In the genomic region with DNA sequence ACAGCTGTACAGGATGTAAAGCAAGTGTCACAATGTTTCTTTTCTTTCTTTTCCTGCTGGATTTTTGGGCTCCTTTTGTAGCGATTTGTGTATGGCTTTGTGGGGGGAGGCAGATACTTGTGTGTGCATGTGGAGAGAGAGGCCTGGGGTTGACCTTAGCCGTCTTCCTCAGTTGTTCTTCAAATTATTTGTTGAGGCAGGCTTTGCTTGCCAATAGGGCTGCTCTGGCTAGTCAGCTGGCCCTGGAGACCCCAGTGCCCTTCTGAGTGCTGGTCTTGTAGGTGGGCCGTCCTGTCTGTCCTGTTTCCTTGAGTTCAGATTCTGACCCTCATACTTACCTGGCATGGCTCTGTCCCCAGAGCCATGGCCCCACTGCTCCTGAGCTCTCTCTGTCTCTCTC, we compare ENCODE assay signal across 28 mouse cellular contexts. TPM values are rescaled to one million over a fixed set of nuclear protein-coding genes. Genes with fewer than 3 reads are reported as not detected.
A peak's percentile ranks its signal among the peaks of the same experiment; 100 is the strongest.
DNase-seq lines count a peak whose midpoint lies in the region; ATAC-seq lines count a peak whose summit lies in the region.
"Had no signal": no experiment of that assay in that cellular context is flagged by ENCODE, and none has a peak within 500 bp of the region (broad histone marks: within the 10 kb centered on the region; RNA-seq: fewer than 3 reads in every experiment).

No protein-coding gene starts in this region.

- no peaks in the 10 kb centered on the region for H3K9me3 ChIP-seq in hindbrain, embryonic 13.5 days
- H3K9me3 ChIP-seq in hindbrain, embryonic 16.5 days (ENCODE audit: control insufficient read depth, low read length): no peaks in the 10 kb centered on the region
- H3K9me3 ChIP-seq in liver, embryonic 12.5 days (replicated peaks): no peaks in the 10 kb centered on the region
- no peaks in the 10 kb centered on the region for H3K9me3 ChIP-seq in liver, embryonic 11.5 days (ENCODE audit: control insufficient read depth, low read length)
- no peaks in the 10 kb centered on the region for H3K9me3 ChIP-seq in midbrain, embryonic 11.5 days (ENCODE audit: control insufficient read depth, low read length)
- no peaks in the 10 kb centered on the region for H3K9me3 ChIP-seq in midbrain, embryonic 13.5 days
- no peaks in the 10 kb centered on the region for H3K9me3 ChIP-seq in liver, embryonic 16.5 days (replicated peaks; ENCODE audit: control insufficient read depth, low read length)
- H3K9me3 ChIP-seq: embryonic facial prominence, embryonic 10.5 days; embryonic facial prominence, embryonic 13.5 days; forebrain, embryonic 13.5 days; heart, embryonic 12.5 days; heart, embryonic 15.5 days; hindbrain, embryonic 15.5 days had no signal

- peaks cover 6% of the 10 kb centered on the region; the same call in 1 of the 2 replicates for H3K4me1 ChIP-seq in hindbrain, embryonic 13.5 days (replicated peaks)
- H3K4me1 ChIP-seq in hindbrain, embryonic 16.5 days (ENCODE audit: control insufficient read depth, insufficient read depth, low read depth, low read length): no peaks in the 10 kb centered on the region
- peaks cover 38% of the 10 kb centered on the region for H3K4me1 ChIP-seq in liver, embryonic 12.5 days
- peaks cover 13% of the 10 kb centered on the region for H3K4me1 ChIP-seq in liver, embryonic 11.5 days (replicated peaks; ENCODE audit: control insufficient read depth, insufficient read depth, low read length)
- H3K4me1 ChIP-seq in midbrain, embryonic 11.5 days (ENCODE audit: control insufficient read depth, insufficient read depth, low read length): no peaks in the 10 kb centered on the region
- peaks cover 7% of the 10 kb centered on the region; the same call in 1 of the 2 replicates for H3K4me1 ChIP-seq in midbrain, embryonic 13.5 days (replicated peaks)
- peaks cover 12% of the 10 kb centered on the region for H3K4me1 ChIP-seq in liver, embryonic 16.5 days (ENCODE audit: control insufficient read depth, low read depth, low read length)
- H3K4me1 ChIP-seq: embryonic facial prominence, embryonic 13.5 days; forebrain, embryonic 13.5 days; heart, embryonic 12.5 days; heart, embryonic 15.5 days; hindbrain, embryonic 15.5 days had no signal

- H3K4me3 ChIP-seq in hindbrain, embryonic 13.5 days: no peak overlapping the region
- no peak overlapping the region for H3K4me3 ChIP-seq in hindbrain, embryonic 16.5 days (ENCODE audit: low read length)
- no peak overlapping the region for H3K4me3 ChIP-seq in liver, embryonic 12.5 days
- no peak overlapping the region for H3K4me3 ChIP-seq in liver, embryonic 11.5 days (ENCODE audit: low read depth, low read length)
- no peak overlapping the region for H3K4me3 ChIP-seq in midbrain, embryonic 11.5 days (ENCODE audit: low read depth, low read length)
- no peak overlapping the region for H3K4me3 ChIP-seq in midbrain, embryonic 13.5 days (replicated peaks)
- H3K4me3 ChIP-seq in liver, embryonic 16.5 days (ENCODE audit: low read depth, low read length): no peak overlapping the region
- H3K4me3 ChIP-seq: embryonic facial prominence, embryonic 10.5 days; embryonic facial prominence, embryonic 13.5 days; erythroblast, embryonic 14.5 days; forebrain, embryonic 13.5 days; gastrocnemius, adult 2 months; heart, embryonic 12.5 days; heart, embryonic 15.5 days; hindbrain, embryonic 15.5 days had no signal

- H3K27me3 ChIP-seq in hindbrain, embryonic 13.5 days: no peaks in the 10 kb centered on the region
- no peaks in the 10 kb centered on the region for H3K27me3 ChIP-seq in hindbrain, embryonic 16.5 days (replicated peaks; ENCODE audit: control insufficient read depth, insufficient read depth, low read length)
- no peaks in the 10 kb centered on the region for H3K27me3 ChIP-seq in liver, embryonic 12.5 days (replicated peaks)
- no peaks in the 10 kb centered on the region for H3K27me3 ChIP-seq in liver, embryonic 11.5 days (replicated peaks; ENCODE audit: control insufficient read depth, insufficient read depth, low read length)
- no peaks in the 10 kb centered on the region for H3K27me3 ChIP-seq in midbrain, embryonic 11.5 days (ENCODE audit: control insufficient read depth, insufficient read depth, low read length)
- H3K27me3 ChIP-seq in midbrain, embryonic 13.5 days: no peaks in the 10 kb centered on the region
- no peaks in the 10 kb centered on the region for H3K27me3 ChIP-seq in liver, embryonic 16.5 days (ENCODE audit: control insufficient read depth, insufficient read depth, low read depth, low read length)
- H3K27me3 ChIP-seq: embryonic facial prominence, embryonic 13.5 days; forebrain, embryonic 13.5 days; heart, embryonic 12.5 days; heart, embryonic 15.5 days; hindbrain, embryonic 15.5 days had no signal

- H3K36me3 ChIP-seq in hindbrain, embryonic 13.5 days: no peaks in the 10 kb centered on the region
- no peaks in the 10 kb centered on the region for H3K36me3 ChIP-seq in hindbrain, embryonic 16.5 days (ENCODE audit: control insufficient read depth, insufficient read depth, low read length)
- H3K36me3 ChIP-seq in liver, embryonic 12.5 days: no peaks in the 10 kb centered on the region
- no peaks in the 10 kb centered on the region for H3K36me3 ChIP-seq in liver, embryonic 11.5 days (ENCODE audit: control insufficient read depth, insufficient read depth, low read length)
- H3K36me3 ChIP-seq in midbrain, embryonic 11.5 days (ENCODE audit: control insufficient read depth, insufficient read depth, low read length): no peaks in the 10 kb centered on the region
- no peaks in the 10 kb centered on the region for H3K36me3 ChIP-seq in midbrain, embryonic 13.5 days
- no peaks in the 10 kb centered on the region for H3K36me3 ChIP-seq in liver, embryonic 16.5 days (ENCODE audit: control insufficient read depth, insufficient read depth)
- H3K36me3 ChIP-seq: embryonic facial prominence, embryonic 10.5 days; embryonic facial prominence, embryonic 13.5 days; heart, embryonic 12.5 days; heart, embryonic 15.5 days; hindbrain, embryonic 15.5 days had no signal

- H3K9ac ChIP-seq in hindbrain, embryonic 13.5 days: no peak overlapping the region
- H3K9ac ChIP-seq in hindbrain, embryonic 16.5 days (ENCODE audit: low read depth, low read length): no peak overlapping the region
- H3K9ac ChIP-seq in liver, embryonic 12.5 days: no peak overlapping the region
- no peak overlapping the region for H3K9ac ChIP-seq in liver, embryonic 11.5 days (ENCODE audit: low read depth, low read length)
- H3K9ac ChIP-seq in midbrain, embryonic 11.5 days (ENCODE audit: low read length): no peak overlapping the region
- no peak overlapping the region for H3K9ac ChIP-seq in midbrain, embryonic 13.5 days (replicated peaks)
- no peak overlapping the region for H3K9ac ChIP-seq in liver, embryonic 16.5 days (ENCODE audit: low read depth, low read length)
- H3K9ac ChIP-seq: embryonic facial prominence, embryonic 13.5 days; forebrain, embryonic 13.5 days; forebrain, postnatal 0 days; heart, embryonic 12.5 days; heart, embryonic 15.5 days; hindbrain, embryonic 15.5 days had no signal

- WGBS in hindbrain, embryonic 13.5 days: 67% methylated on average over 3 of the region's 3 CpGs
- WGBS in hindbrain, embryonic 16.5 days: 74% methylated on average over 3 of the region's 3 CpGs
- 59% methylated on average over 3 of the region's 3 CpGs for WGBS in liver, embryonic 12.5 days (ENCODE audit: insufficient replicate concordance)
- 81% methylated on average over 3 of the region's 3 CpGs for WGBS in liver, embryonic 11.5 days
- WGBS in midbrain, embryonic 11.5 days: 81% methylated on average over 3 of the region's 3 CpGs
- WGBS in midbrain, embryonic 13.5 days: 86% methylated on average over 3 of the region's 3 CpGs
- whole genome bisulfite sequencing in liver, embryonic 16.5 days (ENCODE audit: insufficient replicate concordance): 63% methylated on average over 3 of the region's 3 CpGs

- no peak overlapping the region for H3K4me2 ChIP-seq in hindbrain, embryonic 13.5 days
- no peak overlapping the region for H3K4me2 ChIP-seq in hindbrain, embryonic 16.5 days (ENCODE audit: low read length)
- peak overlapping the region; percentile 34 for H3K4me2 ChIP-seq in liver, embryonic 12.5 days
- H3K4me2 ChIP-seq in liver, embryonic 11.5 days: no peak overlapping the region
- no peak overlapping the region for H3K4me2 ChIP-seq in midbrain, embryonic 11.5 days
- H3K4me2 ChIP-seq in midbrain, embryonic 13.5 days (replicated peaks): no peak overlapping the region
- peak overlapping the region; percentile 18; the same call in 1 of the 2 replicates for H3K4me2 ChIP-seq in liver, embryonic 16.5 days (ENCODE audit: low read depth, low read length)
- H3K4me2 ChIP-seq: embryonic facial prominence, embryonic 13.5 days; forebrain, embryonic 13.5 days; heart, embryonic 12.5 days; heart, embryonic 15.5 days; hindbrain, embryonic 15.5 days had no signal

- H3K27ac ChIP-seq in hindbrain, embryonic 13.5 days: 0 out of 2 replicates have a peak overlapping the region, but pooled peaks have one; percentile 18
- H3K27ac ChIP-seq in hindbrain, embryonic 16.5 days (ENCODE audit: low read depth, low read length): no peak overlapping the region
- H3K27ac ChIP-seq in liver, embryonic 12.5 days: no peak overlapping the region
- no peak overlapping the region for H3K27ac ChIP-seq in liver, embryonic 11.5 days (ENCODE audit: low read depth, low read length)
- no peak overlapping the region for H3K27ac ChIP-seq in midbrain, embryonic 11.5 days (ENCODE audit: low read depth, low read length)
- no peak overlapping the region for H3K27ac ChIP-seq in midbrain, embryonic 13.5 days
- no peak overlapping the region for H3K27ac ChIP-seq in liver, embryonic 16.5 days (ENCODE audit: low read length)
- H3K27ac ChIP-seq: embryonic facial prominence, embryonic 10.5 days; embryonic facial prominence, embryonic 13.5 days; forebrain, embryonic 13.5 days; gastrocnemius, adult 2 months; heart, embryonic 15.5 days; hindbrain, embryonic 15.5 days had no signal

- ATAC-seq in hindbrain, embryonic 13.5 days (ENCODE audit: low FRiP score): no peak
- ATAC-seq in hindbrain, embryonic 16.5 days: no peak
- ATAC-seq in liver, embryonic 12.5 days: no peak
- ATAC-seq in liver, embryonic 11.5 days (replicated peaks; ENCODE audit: low FRiP score): no peak
- ATAC-seq in midbrain, embryonic 11.5 days (ENCODE audit: low FRiP score): no peak
- no peak for ATAC-seq in midbrain, embryonic 13.5 days
- ATAC-seq in liver, embryonic 16.5 days (ENCODE audit: low read depth): no peak
- ATAC-seq: CD4-positive, CD25-positive, alpha-beta regulatory T cell, adult 4 months; forebrain, embryonic 13.5 days; forebrain, postnatal 0 days had no signal

- DNase-seq in liver, embryonic 11.5 days (ENCODE audit: low spot score): no peak
- DNase-seq in midbrain, embryonic 11.5 days (ENCODE audit: low spot score, missing footprints): peak; percentile 56
- DNase-seq in adrenal gland, adult 8-10 months: no peak
- DNase-seq: adrenal gland, postnatal 25 days; cerebellum, adult 11-12 months; cerebellum, adult 8-10 months; cerebellum, postnatal 10 days; cerebellum, postnatal 36 days; embryo, embryonic 11 days; forebrain, postnatal 0 days; gastrocnemius, postnatal 14 days; heart, adult 18-20 months; heart, postnatal 10 days; heart, postnatal 4 days had no signal

RNA-seq across cellular contexts. Expression of a gene that starts 42.6 kb away (rescaled TPM):
- polyA plus RNA-seq in hindbrain, embryonic 13.5 days (2015; fragmentation: Nextera tagmentation; extraction: Ambion mirVana): 30.6 and 31.3 TPM in 2 replicates
- polyA plus RNA-seq in hindbrain, embryonic 16.5 days (2015; fragmentation: Nextera tagmentation; extraction: Ambion mirVana): 23.8 and 24.5 TPM in 2 replicates
- polyA plus RNA-seq in liver, embryonic 12.5 days (2016; fragmentation: Nextera tagmentation; extraction: Ambion mirVana): 23.2 and 23.9 TPM in 2 replicates
- polyA plus RNA-seq in liver, embryonic 11.5 days (2014; fragmentation: Nextera tagmentation; extraction: Ambion mirVana): 12.5 and 13.8 TPM in 2 replicates
- polyA plus RNA-seq in midbrain, embryonic 11.5 days (2014; fragmentation: Nextera tagmentation; extraction: Ambion mirVana): 21.6 and 23.7 TPM in 2 replicates
- polyA plus RNA-seq in midbrain, embryonic 13.5 days (2015; fragmentation: Nextera tagmentation; extraction: Ambion mirVana): 31.3 and 35.4 TPM in 2 replicates
- polyA plus RNA-seq in liver, embryonic 16.5 days (2015; fragmentation: Nextera tagmentation; extraction: Ambion mirVana): 10.9 TPM in 2 replicates
- total RNA-seq in adrenal gland, adult 8-10 months (2022): 100 to 1,000 TPM in 2 of 4 experiments, 10 to 100 TPM in 2; 81.3 to 111 (median 98.3) TPM

Comparison
In these comparisons a context has a peak if more than half of its experiments do, and no peak if none do; other contexts are left out.
1. H3K4me2 ChIP-seq: peak in liver, embryonic 12.5 days (single experiment) and liver, embryonic 16.5 days (single experiment); none in hindbrain, embryonic 13.5 days (single experiment), hindbrain, embryonic 16.5 days (single experiment), liver, embryonic 11.5 days (single experiment), midbrain, embryonic 11.5 days (single experiment) and midbrain, embryonic 13.5 days (single experiment).